Mouse (Mus musculus): Measurements from ENCODE around the gene Pdzrn3.

DNA sequence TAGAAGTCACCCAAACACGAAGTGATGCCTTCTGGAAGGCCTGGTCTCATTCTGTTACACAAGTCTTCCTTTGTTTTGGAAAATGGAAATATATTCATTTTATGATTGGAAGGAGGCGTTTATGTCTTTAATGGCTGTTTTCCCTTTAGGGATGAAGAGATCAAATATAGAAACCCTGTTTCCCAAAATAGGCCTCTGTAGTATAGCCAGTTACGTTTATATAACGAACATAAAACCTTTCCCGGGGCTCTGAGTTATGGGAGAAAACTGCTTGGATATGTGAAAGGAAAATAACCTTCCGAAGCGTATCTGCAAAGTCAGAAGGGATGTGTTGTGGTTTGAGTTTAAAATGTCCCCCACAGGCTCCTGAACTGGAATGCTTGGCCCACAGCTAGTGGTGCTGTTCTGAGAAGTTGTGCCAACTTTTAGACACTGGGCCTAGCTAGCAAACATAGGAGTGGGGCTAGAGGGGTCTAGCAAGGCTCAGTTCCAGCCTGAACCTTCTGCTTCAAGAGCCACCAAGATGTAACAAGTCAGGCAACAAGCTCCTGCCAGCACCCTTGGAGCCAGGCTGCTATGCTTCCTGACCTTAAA, 58.2 kb downstream of the Pdzrn3 start:
- TF ChIP-seq POLR2A (IDR thresholded peaks at IDR 0.05; ENCODE audit: insufficient read length, low read depth) (no peak), POLR2AphosphoS2 (IDR thresholded peaks at IDR 0.05; ENCODE audit: insufficient read length, low read depth) (no peak), MYOD1 (IDR thresholded peaks at IDR 0.05; ENCODE audit: control insufficient read depth in 1 of 3, insufficient read length in 2 of 3, low read depth in 2 of 3) (no peak), USF1 (IDR thresholded peaks at IDR 0.05; ENCODE audit: low read depth) (no peak), CEBPB (IDR thresholded peaks at IDR 0.05; ENCODE audit: insufficient read depth, poor library complexity, severe bottlenecking) (no peak), SRF (IDR thresholded peaks at IDR 0.05; ENCODE audit: control insufficient read depth, insufficient read length, low read depth) (no peak), E2F4 (IDR thresholded peaks at IDR 0.05; ENCODE audit: insufficient read depth) (no peak), MAX (IDR thresholded peaks at IDR 0.05; ENCODE audit: low read depth) (no peak), REST (IDR thresholded peaks at IDR 0.05; ENCODE audit: insufficient read depth, insufficient read length) (no peak), TCF12 (IDR thresholded peaks at IDR 0.05; ENCODE audit: insufficient read depth, poor library complexity, severe bottlenecking) (no peak)
